Mouse (Mus musculus): ENCODE measurements at regions not wholly inside any gene's neighbourhood (a gene's known extent, or its start where the extent isn't known, plus 50 kb on each side); places are given as distances from the start of the nearest gene placed in this dataset.

- TF ChIP-seq CTCF (IDR thresholded peaks at IDR 0.05; ENCODE audit: borderline replicate concordance, insufficient read depth, low read depth, low read length): no peak
- TF ChIP-seq POLR2A (IDR thresholded peaks at IDR 0.05; ENCODE audit: borderline replicate concordance, insufficient read depth, low read length): no peak
Measured at GRCm38 (mm10) chr8:8985395-8985794, 295.1 kb upstream of the Arglu1 start.

Measured in cerebellum, adult 2 months (tissue).